Mouse (Mus musculus) bone marrow macrophage, adult 2 months (primary cell): ENCODE results near the gene Sqstm1. TPM values are rescaled to one million over a fixed set of nuclear protein-coding genes. Genes with fewer than 3 reads are reported as not detected.
A peak's percentile ranks its signal among the peaks of the same experiment; 100 is the strongest.

Experiments used
- H3K27ac ChIP-seq: 2 replicates; pipeline ENCODE4 v1.5.1; 2012; ENCODE audit warnings: low read depth, low read length; ENCODE audit not compliant: insufficient read depth
- H3K4me1 ChIP-seq: 2 replicates; pipeline ENCODE4 v1.6.1; 2012; ENCODE audit warnings: low read length; ENCODE audit not compliant: control insufficient read depth, insufficient read depth
- H3K4me3 ChIP-seq: 2 replicates; pipeline ENCODE4 v1.5.1; 2012; ENCODE audit warnings: mild to moderate bottlenecking, low read length, moderate library complexity; ENCODE audit not compliant: insufficient read depth
- CTCF ChIP-seq: IDR thresholded peaks from 2 replicates; pipeline ENCODE4 v1.5.1; 2012; ENCODE audit warnings: low read depth, mild to moderate bottlenecking, low read length, moderate library complexity
- POLR2A ChIP-seq: IDR thresholded peaks from 2 replicates; pipeline ENCODE4 v1.6.1; 2012; ENCODE audit warnings: mild to moderate bottlenecking, low read depth, low read length, borderline replicate concordance
- polyA plus RNA-seq: library from polyadenylated mRNA; stranded (reverse); fragments of >200 nt; gene quantifications from 2 replicates; pipeline ENCODE4 v1.2.4, GENCODE M21; 2012; ENCODE audit not compliant: missing spikeins, insufficient read depth, insufficient read length

Sqstm1 gene
- polyA plus RNA-seq, 1 experiment = 560 TPM

GRCm38 (mm10) chr11:50177111-50177510 lies 33.5 kb downstream of the Sqstm1 start:
- Histone ChIP-seq H3K27ac (no peak overlapping the region), H3K4me3 (no peak overlapping the region), H3K4me1 (peaks cover 26% of the 10 kb centered on the region)
- no peak for TF ChIP-seq CTCF

GRCm38 (mm10) chr11:50176351-50176750 lies 34.3 kb downstream of the Sqstm1 start:
- H3K4me3 ChIP-seq = no peak overlapping the region
- TF ChIP-seq CTCF = no peak
- no peak for TF ChIP-seq POLR2A
- H3K4me1 ChIP-seq = peaks cover 26% of the 10 kb centered on the region
- H3K27ac ChIP-seq = no peak overlapping the region

GRCm38 (mm10) chr11:50174730-50175187 lies 35.9 kb downstream of the Sqstm1 start:
- peak overlapping the region; percentile 17; the same call in 1 of the 2 replicates for H3K27ac ChIP-seq
- peaks cover 26% of the 10 kb centered on the region for H3K4me1 ChIP-seq
- H3K4me3 ChIP-seq = peak overlapping the region; percentile 91
- TF ChIP-seq CTCF (no peak), POLR2A (no peak)

- Histone ChIP-seq H3K4me1 (peaks cover 21% of the 10 kb centered on the region), H3K4me3 (peak within 1 kb of the TSS; percentile 91), H3K27ac (peak within 1 kb of the TSS; percentile 51)
Observed at GRCm38 (mm10) chr11:50174111-50174729, 36.4 kb downstream of the Sqstm1 start, which contains the start of gene Mrnip. Mrnip (plus strand) TSS chr11:50174444.

- no peak overlapping the region for H3K4me3 ChIP-seq
- no peak overlapping the region for H3K27ac ChIP-seq
- TF ChIP-seq POLR2A (no peak), CTCF (no peak)
- H3K4me1 ChIP-seq = no peaks in the 10 kb centered on the region
Observed at GRCm38 (mm10) chr11:50168352-50168751, 42.3 kb downstream of the Sqstm1 start.

- Histone ChIP-seq H3K4me3 (no peak overlapping the region), H3K27ac (peak overlapping the region; percentile 47)
- TF ChIP-seq CTCF (no peak), POLR2A (no peak)
Observed at GRCm38 (mm10) chr11:50162338-50163050, 48.1 kb downstream of the Sqstm1 start.

GRCm38 (mm10) chr11:50161578-50162304 lies 48.9 kb downstream of the Sqstm1 start:
- H3K27ac ChIP-seq = peak overlapping the region; percentile 47
- H3K4me1 ChIP-seq = peaks cover 15% of the 10 kb centered on the region
- H3K4me3 ChIP-seq = no peak overlapping the region
- TF ChIP-seq CTCF (peak; percentile 74), POLR2A (no peak)

More at GRCm38 (mm10) chr11:50162338-50163050, 48.1 kb downstream of the Sqstm1 start:
- peaks cover 15% of the 10 kb centered on the region for H3K4me1 ChIP-seq

GRCm38 (mm10) chr11:50159347-50159746 lies 51.3 kb downstream of the Sqstm1 start:
- no peak overlapping the region for H3K27ac ChIP-seq
- H3K4me3 ChIP-seq = no peak overlapping the region

GRCm38 (mm10) chr11:50158346-50158745 lies 52.3 kb downstream of the Sqstm1 start:
- TF ChIP-seq POLR2A (no peak), CTCF (no peak)
- Histone ChIP-seq H3K4me3 (no peak overlapping the region), H3K4me1 (peaks cover 31% of the 10 kb centered on the region), H3K27ac (no peak overlapping the region)

More at GRCm38 (mm10) chr11:50159347-50159746, 51.3 kb downstream of the Sqstm1 start:
- peaks cover 21% of the 10 kb centered on the region for H3K4me1 ChIP-seq
- no peak for TF ChIP-seq POLR2A

GRCm38 (mm10) chr11:50156725-50157258 lies 53.8 kb downstream of the Sqstm1 start:
- peaks cover 18% of the 10 kb centered on the region for H3K4me1 ChIP-seq
- TF ChIP-seq POLR2A = no peak
- no peak for TF ChIP-seq CTCF
- no peak overlapping the region for H3K27ac ChIP-seq
- H3K4me3 ChIP-seq = no peak overlapping the region
